Mouse (Mus musculus) erythroid progenitor cell, adult 5-6 weeks (primary cell): ENCODE results near the gene Enkur. TPM values are rescaled to one million over a fixed set of nuclear protein-coding genes. Genes with fewer than 3 reads are reported as not detected.
A peak's percentile ranks its signal among the peaks of the same experiment; 100 is the strongest.
"Not testable (repeated sequence)": the region's sequence is repeated elsewhere in the genome, so short reads cannot be mapped to it uniquely, and the experiment has no call there.

Source experiments
- ATAC-seq: replicated peaks from 2 replicates; pipeline ENCODE4 v1.8.0; 2016; ENCODE audit warnings: moderate number of reproducible peaks, mild to moderate bottlenecking, moderate TSS enrichment, inconsistent platforms; ENCODE audit not compliant: poor library complexity, low FRiP score, severe bottlenecking
- total RNA-seq, 2 experiments: library from RNA; stranded (forward) in 1 of 2; stranded (reverse) in 1 of 2; fragments of 150-400 nt in 1 of 2; fragments of 186-747, 209-891 nt in 1 of 2; gene quantifications; 2 replicates each; pipeline versions ENCODE4 v1.2.3 to v1.2.4; 2015 to 2017; ENCODE audit warnings: low replicate concordance in 2 of 2

Enkur gene
- total RNA-seq (2015; ENCODE audit: low replicate concordance) (not detected in 2 replicates), total RNA-seq (2017; ENCODE audit: low replicate concordance) (not detected in 2 replicates)

GRCm38 (mm10) chr2:21204912-21205830 lies at the start of gene Enkur, which contains the start of gene Thnsl1:
Gene Enkur (minus strand): TSS chr2:21205365.
Gene Thnsl1 (plus strand): TSS chr2:21205724.
- peak; percentile 100 for ATAC-seq

- no peak for ATAC-seq
Measured at GRCm38 (mm10) chr2:21254308-21254707, 49.1 kb upstream of the Enkur start.

- no peak for ATAC-seq
Measured at GRCm38 (mm10) chr2:21253644-21254043, 48.5 kb upstream of the Enkur start.

- ATAC-seq: no peak
Measured at GRCm38 (mm10) chr2:21245477-21246102, 40.4 kb upstream of the Enkur start.

- no peak for ATAC-seq
Measured at GRCm38 (mm10) chr2:21244986-21245385, 39.8 kb upstream of the Enkur start.

- not testable (repeated sequence) for ATAC-seq
Measured at GRCm38 (mm10) chr2:21244104-21244503, 38.9 kb upstream of the Enkur start.

- no peak for ATAC-seq
Measured at GRCm38 (mm10) chr2:21236846-21237245, 31.7 kb upstream of the Enkur start.

- no peak for ATAC-seq
Measured at GRCm38 (mm10) chr2:21235844-21236386, 30.8 kb upstream of the Enkur start.

GRCm38 (mm10) chr2:21234871-21235648 lies 29.9 kb upstream of the Enkur start:
- 0 out of 2 replicates have a peak, but pooled peaks have one; percentile 14 for ATAC-seq

GRCm38 (mm10) chr2:21231147-21231546 lies 26.0 kb upstream of the Enkur start:
- no peak for ATAC-seq

GRCm38 (mm10) chr2:21230276-21230675 lies 25.1 kb upstream of the Enkur start:
- ATAC-seq: no peak

GRCm38 (mm10) chr2:21222453-21223384 lies 17.6 kb upstream of the Enkur start:
- ATAC-seq: no peak

GRCm38 (mm10) chr2:21215284-21215683 lies 10.1 kb upstream of the Enkur start:
- no peak for ATAC-seq

- no peak for ATAC-seq
Measured at GRCm38 (mm10) chr2:21214322-21214721, 9.2 kb upstream of the Enkur start.

- no peak for ATAC-seq
Measured at GRCm38 (mm10) chr2:21211361-21211760, 6.2 kb upstream of the Enkur start.

GRCm38 (mm10) chr2:21206278-21206677 lies 1.1 kb upstream of the Enkur start:
- ATAC-seq: no peak

GRCm38 (mm10) chr2:21205831-21206159 lies 630 bp upstream of the Enkur start:
- ATAC-seq: peak; percentile 84

GRCm38 (mm10) chr2:21202754-21203153 lies 2.4 kb downstream of the Enkur start:
- ATAC-seq: no peak

GRCm38 (mm10) chr2:21199051-21199450 lies 6.1 kb downstream of the Enkur start:
- no peak for ATAC-seq
